Mouse (Mus musculus): ENCODE measurements around the gene Erc2. TPM values are rescaled to one million over a fixed set of nuclear protein-coding genes. Genes with fewer than 3 reads are reported as not detected.

Gene Erc2
- polyA plus RNA-seq, 1 experiment: 0.90 TPM

DNA sequence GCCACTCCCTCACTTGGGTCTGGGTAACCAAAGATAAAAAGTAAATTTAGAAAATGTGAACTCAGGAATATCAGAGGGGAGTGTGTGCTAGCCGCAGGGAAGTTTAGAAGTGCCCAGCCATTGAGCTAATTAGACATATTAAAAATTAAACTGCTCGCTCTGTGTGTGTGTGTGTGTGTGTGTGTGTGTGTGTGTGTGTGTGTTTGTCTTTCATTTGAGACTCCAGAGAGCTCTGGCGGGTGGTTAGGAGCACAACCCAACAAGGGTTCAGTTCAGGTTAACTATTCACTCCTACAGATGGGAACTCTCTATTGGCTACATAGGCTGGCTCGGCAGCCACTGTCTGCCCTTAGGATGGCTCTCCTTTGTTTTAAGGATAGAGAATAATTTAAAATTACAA, 97.4 kb downstream of the Erc2 start:
- H3K36me3 ChIP-seq (ENCODE audit: control insufficient read depth, insufficient read depth): no peaks in the 10 kb centered on the region
- H3K27me3 ChIP-seq (ENCODE audit: control insufficient read depth, insufficient read depth, insufficient read length): no peaks in the 10 kb centered on the region
- no peak for TF ChIP-seq MYOG (IDR thresholded peaks at IDR 0.05; ENCODE audit: control insufficient read depth, extremely low read depth, insufficient read length)
- no peak for TF ChIP-seq CEBPB (IDR thresholded peaks at IDR 0.05; ENCODE audit: low read depth)
- TF ChIP-seq FOSL1 (IDR thresholded peaks at IDR 0.05; ENCODE audit: insufficient read depth, low read length, poor library complexity, severe bottlenecking): no peak
- no peak for TF ChIP-seq MAX (IDR thresholded peaks at IDR 0.05)
- TF ChIP-seq MYOD1 (IDR thresholded peaks at IDR 0.05; ENCODE audit: control insufficient read depth, insufficient read length, low read depth): no peak
- TF ChIP-seq USF1 (IDR thresholded peaks at IDR 0.05; ENCODE audit: low read depth): no peak
- TF ChIP-seq CTCF (IDR thresholded peaks at IDR 0.05; ENCODE audit: control insufficient read depth, insufficient read depth, insufficient read length): no peak

DNA sequence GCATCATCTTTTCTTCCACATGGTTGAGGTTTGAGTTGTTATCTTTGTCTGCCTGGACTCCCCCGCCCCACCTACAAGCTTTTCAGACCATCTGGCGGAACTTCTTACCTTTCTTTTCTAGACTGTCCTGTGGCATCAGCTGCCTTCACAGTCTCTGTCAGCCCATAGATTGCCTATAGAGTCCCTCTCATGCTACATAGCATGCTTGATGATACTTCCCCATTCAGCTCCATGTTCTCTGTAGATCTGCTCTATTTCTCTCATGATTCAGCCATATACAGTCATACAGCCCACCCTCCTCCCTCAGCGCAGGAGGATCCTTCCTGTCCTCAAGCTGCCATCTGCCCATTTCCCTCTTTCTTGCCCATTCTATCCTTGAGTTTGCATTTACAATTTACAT, 98.7 kb downstream of the Erc2 start:
- H3K79me2 ChIP-seq (ENCODE audit: control insufficient read depth, insufficient read depth): no peaks in the 10 kb centered on the region
- H3K4me3 ChIP-seq (ENCODE audit: insufficient read depth, poor library complexity, severe bottlenecking): no peak overlapping the region
- H3ac ChIP-seq (ENCODE audit: control insufficient read depth, insufficient read length, low read depth): no peak overlapping the region
- TF ChIP-seq MAX (IDR thresholded peaks at IDR 0.05) (no peak), MYOD1 (IDR thresholded peaks at IDR 0.05; ENCODE audit: control insufficient read depth, insufficient read length, low read depth) (no peak), USF1 (IDR thresholded peaks at IDR 0.05; ENCODE audit: low read depth) (no peak), MYOG (IDR thresholded peaks at IDR 0.05; ENCODE audit: control insufficient read depth, extremely low read depth, insufficient read length) (no peak), CTCF (IDR thresholded peaks at IDR 0.05; ENCODE audit: control insufficient read depth, insufficient read depth, insufficient read length) (no peak)
- no peaks in the 10 kb centered on the region for H3K36me3 ChIP-seq (ENCODE audit: control insufficient read depth, insufficient read depth)
- no peaks in the 10 kb centered on the region for H3K79me3 ChIP-seq (ENCODE audit: low read depth)
- no peaks in the 10 kb centered on the region for H3K27me3 ChIP-seq (ENCODE audit: control insufficient read depth, insufficient read depth, insufficient read length)

More for the DNA sequence above, 97.4 kb downstream of the Erc2 start:
- Histone ChIP-seq H3ac (ENCODE audit: control insufficient read depth, insufficient read length, low read depth) (no peak overlapping the region), H3K4me3 (ENCODE audit: insufficient read depth, poor library complexity, severe bottlenecking) (no peak overlapping the region), H3K79me2 (ENCODE audit: control insufficient read depth, insufficient read depth) (no peaks in the 10 kb centered on the region), H3K79me3 (ENCODE audit: low read depth) (no peaks in the 10 kb centered on the region)

DNA sequence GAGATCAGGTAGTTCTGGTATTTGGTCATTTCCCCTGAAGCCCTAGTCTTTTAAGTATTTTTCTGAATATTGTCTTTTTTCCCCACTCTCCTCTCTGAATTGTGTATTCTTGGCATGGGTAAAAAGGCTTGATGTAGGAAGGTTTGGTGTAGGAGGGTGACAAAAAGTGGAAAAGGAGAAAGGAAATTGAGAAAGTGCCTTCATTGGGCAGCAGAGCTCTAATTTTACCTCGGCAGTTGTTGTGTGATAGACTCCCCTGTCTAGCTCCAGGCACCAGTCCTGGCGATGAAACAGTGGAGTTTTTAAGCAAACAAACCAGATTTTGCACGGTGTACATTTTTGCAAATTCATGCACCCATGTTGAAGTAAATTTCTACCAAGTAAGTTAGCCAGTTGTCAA, 99.5 kb downstream of the Erc2 start:
- Histone ChIP-seq H3K79me2 (ENCODE audit: control insufficient read depth, insufficient read depth) (no peaks in the 10 kb centered on the region), H3K36me3 (ENCODE audit: control insufficient read depth, insufficient read depth) (no peaks in the 10 kb centered on the region), H3K79me3 (ENCODE audit: low read depth) (no peaks in the 10 kb centered on the region), H3ac (ENCODE audit: control insufficient read depth, insufficient read length, low read depth) (no peak overlapping the region), H3K27me3 (ENCODE audit: control insufficient read depth, insufficient read depth, insufficient read length) (no peaks in the 10 kb centered on the region), H3K4me3 (ENCODE audit: insufficient read depth, poor library complexity, severe bottlenecking) (no peak overlapping the region)
- TF ChIP-seq FOSL1 (IDR thresholded peaks at IDR 0.05; ENCODE audit: insufficient read depth, low read length, poor library complexity, severe bottlenecking) (no peak), MYOG (IDR thresholded peaks at IDR 0.05; ENCODE audit: control insufficient read depth, extremely low read depth, insufficient read length) (no peak), CTCF (IDR thresholded peaks at IDR 0.05; ENCODE audit: control insufficient read depth, insufficient read depth, insufficient read length) (no peak), CEBPB (IDR thresholded peaks at IDR 0.05; ENCODE audit: low read depth) (no peak), MAX (IDR thresholded peaks at IDR 0.05) (no peak), MYOD1 (IDR thresholded peaks at IDR 0.05; ENCODE audit: control insufficient read depth, insufficient read length, low read depth) (no peak), USF1 (IDR thresholded peaks at IDR 0.05; ENCODE audit: low read depth) (no peak)

DNA sequence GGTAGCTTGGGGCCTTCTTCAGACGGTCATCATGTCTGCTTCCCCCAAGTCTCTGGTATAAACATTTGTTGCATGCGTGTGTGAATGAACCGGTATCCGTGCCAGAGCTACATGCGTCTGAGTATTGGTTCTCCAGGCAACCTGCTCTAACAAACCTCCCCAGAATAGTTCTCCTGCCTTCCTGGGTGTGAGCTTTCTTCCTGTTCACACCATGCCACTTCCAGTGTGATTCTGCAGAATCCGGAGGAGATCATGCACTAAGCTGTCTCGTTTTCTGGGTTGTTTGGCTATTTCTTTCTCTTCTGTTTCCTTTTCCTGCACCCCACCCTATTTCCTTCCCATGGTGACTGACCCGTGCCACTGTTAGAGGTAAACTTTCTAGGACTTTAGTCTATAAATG, 105.3 kb downstream of the Erc2 start:
- H3K27me3 ChIP-seq (ENCODE audit: control insufficient read depth, insufficient read depth, insufficient read length): peaks cover 3% of the 10 kb centered on the region
- H3K79me3 ChIP-seq (ENCODE audit: low read depth): no peaks in the 10 kb centered on the region
- no peaks in the 10 kb centered on the region for H3K79me2 ChIP-seq (ENCODE audit: control insufficient read depth, insufficient read depth)
- H3K36me3 ChIP-seq (ENCODE audit: control insufficient read depth, insufficient read depth): no peaks in the 10 kb centered on the region
- no peak overlapping the region for H3K4me3 ChIP-seq (ENCODE audit: insufficient read depth, poor library complexity, severe bottlenecking)
- TF ChIP-seq FOSL1 (IDR thresholded peaks at IDR 0.05; ENCODE audit: insufficient read depth, low read length, poor library complexity, severe bottlenecking): no peak
- TF ChIP-seq USF1 (IDR thresholded peaks at IDR 0.05; ENCODE audit: low read depth): no peak
- TF ChIP-seq MYOG (IDR thresholded peaks at IDR 0.05; ENCODE audit: control insufficient read depth, extremely low read depth, insufficient read length): no peak
- no peak for TF ChIP-seq MAX (IDR thresholded peaks at IDR 0.05)
- TF ChIP-seq CTCF (IDR thresholded peaks at IDR 0.05; ENCODE audit: control insufficient read depth, insufficient read depth, insufficient read length): no peak
- TF ChIP-seq CEBPB (IDR thresholded peaks at IDR 0.05; ENCODE audit: low read depth): no peak
- no peak for TF ChIP-seq MYOD1 (IDR thresholded peaks at IDR 0.05; ENCODE audit: control insufficient read depth, insufficient read length, low read depth)
- H3ac ChIP-seq (ENCODE audit: control insufficient read depth, insufficient read length, low read depth): no peak overlapping the region

DNA sequence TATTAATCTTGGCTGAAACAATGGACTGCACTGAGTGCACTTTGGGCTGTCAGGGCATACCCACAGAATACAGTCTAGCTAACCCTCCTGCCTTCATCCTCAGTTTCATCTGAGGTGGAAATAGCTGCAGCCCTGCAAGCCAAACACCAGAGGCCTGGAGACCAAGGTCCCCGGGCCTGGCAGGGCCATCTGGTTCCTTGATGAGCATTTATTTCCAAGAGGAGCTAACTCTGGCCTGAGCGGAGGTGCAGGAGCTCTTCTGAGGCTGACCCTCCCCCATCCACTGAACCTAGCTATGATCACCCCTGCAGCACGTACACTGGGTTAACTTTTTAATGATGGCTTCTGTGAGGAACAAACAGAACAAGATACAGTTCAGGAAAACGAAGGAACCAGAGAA, 108.9 kb downstream of the Erc2 start:
- peaks cover 3% of the 10 kb centered on the region for H3K27me3 ChIP-seq (ENCODE audit: control insufficient read depth, insufficient read depth, insufficient read length)
- H3K79me3 ChIP-seq (ENCODE audit: low read depth): no peaks in the 10 kb centered on the region
- H3ac ChIP-seq (ENCODE audit: control insufficient read depth, insufficient read length, low read depth): no peak overlapping the region
- TF ChIP-seq MYOG (IDR thresholded peaks at IDR 0.05; ENCODE audit: control insufficient read depth, extremely low read depth, insufficient read length): no peak
- no peak for TF ChIP-seq USF1 (IDR thresholded peaks at IDR 0.05; ENCODE audit: low read depth)
- no peak for TF ChIP-seq FOSL1 (IDR thresholded peaks at IDR 0.05; ENCODE audit: insufficient read depth, low read length, poor library complexity, severe bottlenecking)
- no peak for TF ChIP-seq CEBPB (IDR thresholded peaks at IDR 0.05; ENCODE audit: low read depth)
- TF ChIP-seq CTCF (IDR thresholded peaks at IDR 0.05; ENCODE audit: control insufficient read depth, insufficient read depth, insufficient read length): no peak
- H3K36me3 ChIP-seq (ENCODE audit: control insufficient read depth, insufficient read depth): no peaks in the 10 kb centered on the region
- H3K4me3 ChIP-seq (ENCODE audit: insufficient read depth, poor library complexity, severe bottlenecking): no peak overlapping the region
- H3K79me2 ChIP-seq (ENCODE audit: control insufficient read depth, insufficient read depth): no peaks in the 10 kb centered on the region

DNA sequence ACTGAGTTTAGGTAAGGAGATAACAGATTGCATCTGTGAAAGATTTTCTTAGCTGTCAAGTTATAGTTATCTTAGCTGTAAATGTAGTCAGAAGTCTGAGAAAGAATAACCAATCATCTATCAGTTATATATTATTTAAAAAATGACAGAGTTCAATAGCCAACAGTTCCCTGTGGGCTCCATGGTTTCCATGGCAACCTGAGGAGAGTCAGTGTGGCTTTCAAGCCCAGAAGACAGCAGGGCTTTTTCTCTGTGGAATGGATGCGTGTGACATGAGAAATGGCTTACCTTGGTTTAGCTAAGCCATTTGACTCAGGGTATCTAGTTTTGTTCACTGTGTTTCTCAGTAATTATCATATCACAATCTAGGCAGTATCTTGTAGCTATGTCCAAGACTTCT, 117.2 kb downstream of the Erc2 start:
- Histone ChIP-seq H3ac (ENCODE audit: control insufficient read depth, insufficient read length, low read depth) (no peak overlapping the region), H3K36me3 (ENCODE audit: control insufficient read depth, insufficient read depth) (no peaks in the 10 kb centered on the region), H3K79me2 (ENCODE audit: control insufficient read depth, insufficient read depth) (no peaks in the 10 kb centered on the region), H3K4me3 (ENCODE audit: insufficient read depth, poor library complexity, severe bottlenecking) (no peak overlapping the region), H3K79me3 (ENCODE audit: low read depth) (no peaks in the 10 kb centered on the region), H3K27me3 (ENCODE audit: control insufficient read depth, insufficient read depth, insufficient read length) (no peaks in the 10 kb centered on the region)
- no peak for TF ChIP-seq MYOG (IDR thresholded peaks at IDR 0.05; ENCODE audit: control insufficient read depth, extremely low read depth, insufficient read length)
- TF ChIP-seq CTCF (IDR thresholded peaks at IDR 0.05; ENCODE audit: control insufficient read depth, insufficient read depth, insufficient read length): no peak
- TF ChIP-seq USF1 (IDR thresholded peaks at IDR 0.05; ENCODE audit: low read depth): no peak
- TF ChIP-seq MAX (IDR thresholded peaks at IDR 0.05): no peak
- TF ChIP-seq CEBPB (IDR thresholded peaks at IDR 0.05; ENCODE audit: low read depth): no peak
- no peak for TF ChIP-seq FOSL1 (IDR thresholded peaks at IDR 0.05; ENCODE audit: insufficient read depth, low read length, poor library complexity, severe bottlenecking)
- TF ChIP-seq MYOD1 (IDR thresholded peaks at IDR 0.05; ENCODE audit: control insufficient read depth, insufficient read length, low read depth): no peak
